Mouse (Mus musculus) heart, postnatal 0 days (tissue): ENCODE measurements at regions not wholly inside any gene's neighbourhood (a gene's known extent, or its start where the extent isn't known, plus 50 kb on each side); places are given as distances from the start of the nearest gene placed in this dataset.

Experiments
- ATAC-seq: fragments of 200-750 bp; cut with Nextera tagmentation; 2 replicates; pipeline ENCODE4 v1.8.0; 2017; ENCODE audit warnings: low read depth, moderate number of reproducible peaks, moderate library complexity; ENCODE audit not compliant: insufficient read depth
- DNase-seq: peaks from one replicate; pipeline ENCODE4 v3.0.0-alpha.2; 2016; ENCODE audit warnings: low spot score
- H3K27ac ChIP-seq: fragments of 300-500 bp; sonication (generic); 2 replicates; pipeline ENCODE4 v1.5.1; 2014; ENCODE audit warnings: low read depth, mild to moderate bottlenecking
- H3K27me3 ChIP-seq: fragments of 300-500 bp; sonication (generic); 2 replicates; pipeline ENCODE4 v1.6.1; 2014; ENCODE audit warnings: low read length, mixed read lengths; ENCODE audit not compliant: control insufficient read depth, insufficient read depth
- H3K36me3 ChIP-seq: fragments of 300-500 bp; sonication (generic); replicated peaks from 2 replicates; pipeline ENCODE4 v1.6.1; 2014; ENCODE audit warnings: low read length, mixed read lengths; ENCODE audit not compliant: control insufficient read depth, insufficient read depth
- H3K4me1 ChIP-seq: fragments of 300-500 bp; sonication (generic); 2 replicates; pipeline ENCODE4 v1.6.1; 2014; ENCODE audit warnings: antibody characterized with exemption; ENCODE audit not compliant: control insufficient read depth, insufficient read depth
- H3K4me2 ChIP-seq: fragments of 300-500 bp; sonication (generic); 2 replicates; pipeline ENCODE4 v1.6.1; 2014; ENCODE audit warnings: low read depth, mild to moderate bottlenecking, low read length, moderate library complexity
- H3K4me3 ChIP-seq: fragments of 300-500 bp; sonication (generic); 2 replicates; pipeline ENCODE4 v1.5.1; 2014; ENCODE audit warnings: low read depth, low read length
- H3K9ac ChIP-seq: fragments of 300-500 bp; sonication (generic); replicated peaks from 2 replicates; pipeline ENCODE4 v1.6.1; 2014; ENCODE audit warnings: low read depth, low read length, mixed read lengths
- H3K9me3 ChIP-seq: fragments of 300-500 bp; sonication (generic); replicated peaks from 2 replicates; pipeline ENCODE4 v1.6.1; 2016; ENCODE audit warnings: low read length; ENCODE audit not compliant: control insufficient read depth
- CTCF ChIP-seq: IDR thresholded peaks from 2 replicates; pipeline ENCODE4 v1.5.1; 2016; ENCODE audit warnings: antibody characterized with exemption, control low read depth, low read depth
- EP300 ChIP-seq: IDR thresholded peaks from 2 replicates; pipeline ENCODE4 v1.6.1; 2016; ENCODE audit warnings: antibody characterized with exemption, low read depth
- WGBS: fragments of 180-500 bp; shearing (Covaris S2); extraction: QIAGEN DNeasy Blood & Tissue Kit; methylation state at CpG from one replicate; pipeline ENCODE4 v1.1.7; 2014; 5-methylcytosine and 5-hydroxymethylcytosine counted together

- H3K9ac ChIP-seq: no peak overlapping the region
- no peak overlapping the region for H3K27ac ChIP-seq
- no peak for ATAC-seq
- H3K4me2 ChIP-seq: no peak overlapping the region
- 43% methylated on average over 2 of the region's 2 CpGs for WGBS
- no peaks in the 10 kb centered on the region for H3K36me3 ChIP-seq
- no peak for DNase-seq
- no peaks in the 10 kb centered on the region for H3K27me3 ChIP-seq
- H3K9me3 ChIP-seq: no peaks in the 10 kb centered on the region
- no peak overlapping the region for H3K4me3 ChIP-seq
- H3K4me1 ChIP-seq: no peaks in the 10 kb centered on the region
- TF ChIP-seq CTCF: no peak
- TF ChIP-seq EP300: no peak
Measured at GRCm38 (mm10) chr2:149545708-149546107, 140.9 kb downstream of the Cst10 start.

GRCm38 (mm10) chr2:149546639-149547200, 141.9 kb downstream of the Cst10 start:
- Histone ChIP-seq H3K4me2 (no peak overlapping the region), H3K4me3 (no peak overlapping the region), H3K27me3 (no peaks in the 10 kb centered on the region), H3K9ac (no peak overlapping the region), H3K4me1 (no peaks in the 10 kb centered on the region), H3K9me3 (no peaks in the 10 kb centered on the region), H3K27ac (no peak overlapping the region), H3K36me3 (no peaks in the 10 kb centered on the region)
- TF ChIP-seq EP300 (no peak), CTCF (no peak)
- ATAC-seq (no peak), DNase-seq (no peak)
- WGBS: 77% methylated on average over 2 of the region's 2 CpGs

DNA sequence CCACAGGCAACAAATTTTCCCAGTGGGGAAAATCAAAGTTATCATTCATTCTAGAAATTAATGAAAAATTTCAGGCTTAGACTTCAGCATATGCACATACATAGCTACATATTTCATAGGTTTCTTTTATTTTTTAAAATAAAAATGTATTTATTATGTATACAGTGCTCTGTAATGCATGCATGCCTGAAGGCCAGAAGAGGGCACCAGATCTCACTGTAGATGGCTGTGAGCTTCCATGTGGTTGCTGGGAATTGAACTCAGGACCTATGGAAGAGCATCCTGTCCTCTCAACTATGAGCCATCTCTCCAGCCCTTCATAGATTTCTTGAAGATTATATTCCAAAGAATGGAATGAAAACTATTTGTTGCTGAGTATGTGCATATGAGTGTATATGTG, 150.4 kb downstream of the Cst10 start:
- no peak for TF ChIP-seq CTCF
- no peak for TF ChIP-seq EP300
- Histone ChIP-seq H3K4me1 (no peaks in the 10 kb centered on the region), H3K4me2 (no peak overlapping the region)

DNA sequence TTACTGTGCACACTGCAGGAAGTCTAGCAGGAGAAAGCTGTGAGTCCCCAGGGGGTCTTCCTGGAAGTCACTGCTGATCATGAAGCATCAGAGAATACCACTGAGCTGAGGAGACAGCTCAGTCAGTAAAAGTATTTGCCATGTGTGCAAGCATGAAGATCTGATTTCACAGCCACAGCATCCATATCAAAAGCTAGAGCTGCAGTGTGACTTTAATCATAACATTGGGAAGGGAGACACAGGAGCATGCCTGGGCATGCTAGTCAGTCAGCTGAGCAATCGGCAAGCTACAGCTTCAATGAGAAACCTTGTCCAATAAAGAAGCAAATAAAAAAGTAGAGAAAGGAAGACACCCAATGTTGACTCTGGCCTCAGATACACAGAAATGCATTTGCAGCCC, 168.9 kb downstream of the Cst10 start:
- Histone ChIP-seq H3K9me3 (no peaks in the 10 kb centered on the region), H3K4me3 (no peak overlapping the region), H3K4me1 (no peaks in the 10 kb centered on the region), H3K36me3 (no peaks in the 10 kb centered on the region), H3K27ac (no peak overlapping the region), H3K9ac (no peak overlapping the region), H3K27me3 (no peaks in the 10 kb centered on the region), H3K4me2 (no peak overlapping the region)
- DNase-seq (no peak), ATAC-seq (no peak)
- 55% methylated on average over 1 of the region's 1 CpGs for WGBS
- TF ChIP-seq CTCF: no peak
- no peak for TF ChIP-seq EP300

More for the DNA sequence above, 150.4 kb downstream of the Cst10 start:
- DNase-seq (no peak), ATAC-seq (no peak)
- Histone ChIP-seq H3K9ac (no peak overlapping the region), H3K27ac (no peak overlapping the region), H3K27me3 (no peaks in the 10 kb centered on the region), H3K9me3 (no peaks in the 10 kb centered on the region), H3K36me3 (no peaks in the 10 kb centered on the region), H3K4me3 (no peak overlapping the region)

- 71% methylated on average over 2 of the region's 2 CpGs for WGBS
- Histone ChIP-seq H3K27ac (no peak overlapping the region), H3K4me3 (no peak overlapping the region), H3K4me2 (no peak overlapping the region), H3K9me3 (no peaks in the 10 kb centered on the region), H3K4me1 (no peaks in the 10 kb centered on the region), H3K9ac (no peak overlapping the region), H3K27me3 (no peaks in the 10 kb centered on the region), H3K36me3 (no peaks in the 10 kb centered on the region)
- no peak for DNase-seq
- ATAC-seq: no peak
- no peak for TF ChIP-seq EP300
- TF ChIP-seq CTCF: no peak
Measured at GRCm38 (mm10) chr2:149602581-149602980, 197.7 kb downstream of the Cst10 start.

GRCm38 (mm10) chr2:149613381-149613780, 208.5 kb downstream of the Cst10 start:
- Histone ChIP-seq H3K4me3 (no peak overlapping the region), H3K4me1 (no peaks in the 10 kb centered on the region), H3K9me3 (no peaks in the 10 kb centered on the region), H3K27ac (no peak overlapping the region), H3K4me2 (no peak overlapping the region), H3K36me3 (no peaks in the 10 kb centered on the region), H3K27me3 (no peaks in the 10 kb centered on the region), H3K9ac (no peak overlapping the region)
- 64% methylated on average over 3 of the region's 3 CpGs for WGBS
- DNase-seq: no peak
- TF ChIP-seq EP300: no peak
- TF ChIP-seq CTCF: no peak
- ATAC-seq: no peak
